Comparison of ENCODE assay signal across 9 mouse cellular contexts in the genomic region with DNA sequence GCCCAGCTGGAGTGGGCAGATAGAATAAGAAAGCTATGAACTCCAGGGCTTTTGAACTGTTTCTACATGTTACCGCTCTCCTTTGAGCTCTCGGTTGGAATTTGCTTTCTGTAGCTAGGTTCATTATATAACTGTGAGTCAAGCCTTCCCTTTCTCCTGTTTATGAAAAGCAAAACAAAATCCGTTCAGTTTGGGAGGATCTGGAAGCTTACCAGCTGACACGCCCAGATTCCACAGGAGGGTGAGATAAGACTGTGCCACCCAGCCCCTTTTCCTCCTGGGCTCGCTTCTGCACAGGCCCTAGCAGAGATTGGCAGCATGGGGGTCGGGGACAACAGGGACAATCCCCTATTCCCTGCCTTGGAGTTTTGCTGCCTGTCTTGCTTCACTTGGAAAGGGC. TPM values are rescaled to one million over a fixed set of nuclear protein-coding genes. Genes with fewer than 3 reads are reported as not detected.
DNase-seq lines count a peak whose midpoint lies in the region; ATAC-seq and TF ChIP-seq lines count a peak whose summit lies in the region.
"Had no signal": no experiment of that assay in that cellular context is flagged by ENCODE, and none has a peak within 500 bp of the region (broad histone marks: within the 10 kb centered on the region; RNA-seq: fewer than 3 reads in every experiment).

No protein-coding gene starts in this region.

- WGBS in kidney, adult 2 months: 34% methylated on average over 6 of the region's 6 CpGs
- 56% methylated on average over 6 of the region's 6 CpGs for whole genome bisulfite sequencing in kidney, embryonic 16.5 days
- whole genome bisulfite sequencing in lung, adult 2 months: 13% methylated on average over 6 of the region's 6 CpGs
- WGBS in liver, embryonic 12.5 days (ENCODE audit: insufficient replicate concordance): 27% methylated on average over 6 of the region's 6 CpGs

- TF ChIP-seq POLR2A in kidney, adult 2 months (IDR thresholded peaks at IDR 0.05; ENCODE audit: low read depth, low read length): no peak
- no peak for TF ChIP-seq POLR2A in lung, adult 2 months (IDR thresholded peaks at IDR 0.05; ENCODE audit: borderline replicate concordance, extremely low read depth, low read depth, low read length)

- no peak overlapping the region for H3K4me2 ChIP-seq in kidney, embryonic 16.5 days (replicated peaks; ENCODE audit: low read depth, low read length)
- H3K4me2 ChIP-seq in liver, embryonic 12.5 days: no peak overlapping the region

- H3K4me3 ChIP-seq in kidney, adult 2 months (ENCODE audit: insufficient read depth, low read depth, low read length): no peak overlapping the region
- no peak overlapping the region for H3K4me3 ChIP-seq in kidney, embryonic 16.5 days (ENCODE audit: low read length)
- no peak overlapping the region for H3K4me3 ChIP-seq in lung, adult 2 months (replicated peaks; ENCODE audit: extremely low read depth, low read depth, low read length)
- no peak overlapping the region for H3K4me3 ChIP-seq in liver, embryonic 12.5 days

- H3K9me3 ChIP-seq in kidney, embryonic 16.5 days (ENCODE audit: low read length): 0 out of 2 replicates have a peak, but pooled peaks cover 6% of the 10 kb centered on the region
- no peaks in the 10 kb centered on the region for H3K9me3 ChIP-seq in liver, embryonic 12.5 days (replicated peaks)

- no peaks in the 10 kb centered on the region for H3K27me3 ChIP-seq in kidney, adult 2 months (replicated peaks; ENCODE audit: control insufficient read depth, insufficient read depth, low read length)
- no peaks in the 10 kb centered on the region for H3K27me3 ChIP-seq in kidney, embryonic 16.5 days (ENCODE audit: insufficient read depth, low read length)
- peaks cover 13% of the 10 kb centered on the region; the same call in 1 of the 2 replicates for H3K27me3 ChIP-seq in liver, embryonic 12.5 days (replicated peaks)

- DNase-seq in kidney, adult 2 months: peak; percentile 43
- peak; percentile 13 for DNase-seq in urinary bladder, postnatal 25 days (ENCODE audit: low spot score)
- DNase-seq in urinary bladder, postnatal 4 days (ENCODE audit: low spot score in 2 of 2): no peak
- peak; percentile 10 for DNase-seq in lung, adult 2 months
- DNase-seq in urinary bladder, postnatal 36 days (ENCODE audit: low spot score in 2 of 2): peak; percentile 20 to 56
- DNase-seq in embryo, embryonic 9.5 days (ENCODE audit: extremely low spot score): no peak
- DNase-seq: liver had no signal

- H3K27ac ChIP-seq in kidney, adult 2 months (ENCODE audit: insufficient read depth, low read depth, low read length): peak overlapping the region; percentile 56
- no peak overlapping the region for H3K27ac ChIP-seq in kidney, embryonic 16.5 days (ENCODE audit: low read length)
- no peak overlapping the region for H3K27ac ChIP-seq in liver, embryonic 12.5 days

- ATAC-seq in kidney, embryonic 16.5 days (ENCODE audit: low FRiP score, low TSS enrichment): no peak
- no peak for ATAC-seq in liver, embryonic 12.5 days

- H3K4me1 ChIP-seq in kidney, adult 2 months (ENCODE audit: control insufficient read depth, insufficient read depth, low read length): peaks cover 19% of the 10 kb centered on the region; the same call in 1 of the 2 replicates
- H3K4me1 ChIP-seq in kidney, embryonic 16.5 days (ENCODE audit: insufficient read depth, low read length): peaks cover 13% of the 10 kb centered on the region
- H3K4me1 ChIP-seq in lung, adult 2 months (ENCODE audit: control insufficient read depth, insufficient read depth, low read length): no peaks in the 10 kb centered on the region
- H3K4me1 ChIP-seq in liver, embryonic 12.5 days: 0 out of 2 replicates have a peak, but pooled peaks cover 3% of the 10 kb centered on the region

- TF ChIP-seq CTCF in kidney, adult 2 months (conservative IDR thresholded peaks at IDR 0.05; ENCODE audit: insufficient read depth, insufficient read length, low read depth, low read length): no peak
- no peak for TF ChIP-seq CTCF in lung, adult 2 months (IDR thresholded peaks at IDR 0.05; ENCODE audit: insufficient read depth, low read length)

- H3K36me3 ChIP-seq in kidney, adult 2 months (ENCODE audit: control insufficient read depth, insufficient read depth, low read length): no peaks in the 10 kb centered on the region
- no peaks in the 10 kb centered on the region for H3K36me3 ChIP-seq in kidney, embryonic 16.5 days (ENCODE audit: insufficient read depth, low read length)
- no peaks in the 10 kb centered on the region for H3K36me3 ChIP-seq in liver, embryonic 12.5 days

- H3K9ac ChIP-seq in kidney, embryonic 16.5 days (replicated peaks; ENCODE audit: low read length): no peak overlapping the region
- no peak overlapping the region for H3K9ac ChIP-seq in liver, embryonic 12.5 days

RNA-seq across cellular contexts. Expression of a gene that starts 30.5 kb away (rescaled TPM):
- polyA plus RNA-seq in kidney, adult 2 months (2012; rRNA removed): 56.0 and 68.7 TPM in 2 replicates
- 30.9 and 32.8 TPM in 2 replicates for polyA plus RNA-seq in kidney, embryonic 16.5 days (2015; fragmentation: Nextera tagmentation; extraction: Ambion mirVana)
- polyA plus RNA-seq in lung, adult 2 months (2012; rRNA removed): 26.0 and 38.2 TPM in 2 replicates
- polyA plus RNA-seq in liver, embryonic 12.5 days (2016; fragmentation: Nextera tagmentation; extraction: Ambion mirVana): 7.8 and 8.0 TPM in 2 replicates

Comparison
In these comparisons a context has a peak if more than half of its experiments do, and no peak if none do; other contexts are left out.
1. DNase-seq: peak in kidney, adult 2 months (single experiment), urinary bladder, postnatal 25 days (single experiment), lung, adult 2 months (single experiment) and urinary bladder, postnatal 36 days (2 of 2); none in urinary bladder, postnatal 4 days (0 of 2) and embryo, embryonic 9.5 days (single experiment).